Mouse (Mus musculus) ES-Bruce4 (cell line): ENCODE measurements at regions not wholly inside any gene's neighbourhood (a gene's known extent, or its start where the extent isn't known, plus 50 kb on each side); places are given as distances from the start of the nearest gene placed in this dataset.

Experiments
- H3K27ac ChIP-seq: 2 replicates; pipeline ENCODE4 v1.5.1; 2012; ENCODE audit warnings: low read length, inconsistent platforms; ENCODE audit not compliant: insufficient read depth
- H3K27me3 ChIP-seq: 2 replicates; pipeline ENCODE4 v1.6.1; 2012; ENCODE audit warnings: mild to moderate bottlenecking, low read length, inconsistent platforms; ENCODE audit not compliant: control insufficient read depth, poor library complexity, insufficient read depth, severe bottlenecking
- H3K36me3 ChIP-seq: 2 replicates; pipeline ENCODE4 v1.6.1; 2012; ENCODE audit warnings: inconsistent platforms, mild to moderate bottlenecking, low read length, moderate library complexity; ENCODE audit not compliant: control insufficient read depth, poor library complexity, insufficient read depth, severe bottlenecking
- H3K4me1 ChIP-seq: one replicate; pipeline ENCODE4 v1.8.1; 2011; ENCODE audit warnings: low read length; ENCODE audit not compliant: control insufficient read depth, insufficient read depth
- H3K4me3 ChIP-seq: 2 replicates; pipeline ENCODE4 v1.5.1; 2011; ENCODE audit warnings: low read depth, mild to moderate bottlenecking, low read length
- H3K9ac ChIP-seq: 2 replicates; pipeline ENCODE4 v1.6.1; 2012; ENCODE audit warnings: low read depth, mild to moderate bottlenecking, inconsistent platforms; ENCODE audit not compliant: poor library complexity, severe bottlenecking
- H3K9me3 ChIP-seq: replicated peaks from 2 replicates; pipeline ENCODE4 v1.6.1; 2012; ENCODE audit warnings: mild to moderate bottlenecking, low read length, inconsistent platforms; ENCODE audit not compliant: control insufficient read depth, poor library complexity, insufficient read depth, severe bottlenecking
- CTCF ChIP-seq: IDR thresholded peaks from one replicate; pipeline ENCODE4 v1.8.1; 2011; ENCODE audit warnings: low read depth, low read length
- EP300 ChIP-seq: IDR thresholded peaks from 2 replicates; pipeline ENCODE4 v1.6.1; 2011; ENCODE audit warnings: low read depth, low read length; ENCODE audit not compliant: insufficient read depth
- POLR2A ChIP-seq: IDR thresholded peaks from one replicate; pipeline ENCODE4 v1.8.1; 2011; ENCODE audit warnings: low read length; ENCODE audit not compliant: insufficient read depth

- Histone ChIP-seq H3K4me1 (no peaks in the 10 kb centered on the region), H3K36me3 (no peaks in the 10 kb centered on the region), H3K27me3 (no peaks in the 10 kb centered on the region), H3K27ac (no peak overlapping the region), H3K4me3 (no peak overlapping the region), H3K9ac (no peak overlapping the region), H3K9me3 (no peaks in the 10 kb centered on the region)
- TF ChIP-seq POLR2A (no peak), CTCF (no peak), EP300 (no peak)
Observed at GRCm38 (mm10) chr3:123784127-123784526, 93.5 kb upstream of the Ndst3 start.

- H3K4me3 ChIP-seq: no peak overlapping the region
- H3K9ac ChIP-seq: no peak overlapping the region
- no peaks in the 10 kb centered on the region for H3K9me3 ChIP-seq
- no peak overlapping the region for H3K27ac ChIP-seq
- no peak for TF ChIP-seq CTCF
- no peak for TF ChIP-seq EP300
- no peak for TF ChIP-seq POLR2A
- no peaks in the 10 kb centered on the region for H3K27me3 ChIP-seq
- no peaks in the 10 kb centered on the region for H3K4me1 ChIP-seq
- H3K36me3 ChIP-seq: no peaks in the 10 kb centered on the region
Observed at GRCm38 (mm10) chr3:123794011-123794410, 103.4 kb upstream of the Ndst3 start.

- H3K9me3 ChIP-seq: no peaks in the 10 kb centered on the region
- H3K4me1 ChIP-seq: no peaks in the 10 kb centered on the region
- TF ChIP-seq POLR2A: no peak
- no peak for TF ChIP-seq EP300
- TF ChIP-seq CTCF: no peak
- H3K27ac ChIP-seq: no peak overlapping the region
- H3K27me3 ChIP-seq: no peaks in the 10 kb centered on the region
- no peak overlapping the region for H3K9ac ChIP-seq
- H3K36me3 ChIP-seq: no peaks in the 10 kb centered on the region
- no peak overlapping the region for H3K4me3 ChIP-seq
Observed at GRCm38 (mm10) chr3:123805338-123805737, 114.7 kb upstream of the Ndst3 start.

- no peaks in the 10 kb centered on the region for H3K4me1 ChIP-seq
- H3K9me3 ChIP-seq: no peaks in the 10 kb centered on the region
- no peak overlapping the region for H3K27ac ChIP-seq
- no peak overlapping the region for H3K9ac ChIP-seq
- H3K4me3 ChIP-seq: no peak overlapping the region
- H3K27me3 ChIP-seq: no peaks in the 10 kb centered on the region
- no peaks in the 10 kb centered on the region for H3K36me3 ChIP-seq
- TF ChIP-seq EP300: no peak
Observed at GRCm38 (mm10) chr3:123806050-123806449, 115.4 kb upstream of the Ndst3 start.

DNA sequence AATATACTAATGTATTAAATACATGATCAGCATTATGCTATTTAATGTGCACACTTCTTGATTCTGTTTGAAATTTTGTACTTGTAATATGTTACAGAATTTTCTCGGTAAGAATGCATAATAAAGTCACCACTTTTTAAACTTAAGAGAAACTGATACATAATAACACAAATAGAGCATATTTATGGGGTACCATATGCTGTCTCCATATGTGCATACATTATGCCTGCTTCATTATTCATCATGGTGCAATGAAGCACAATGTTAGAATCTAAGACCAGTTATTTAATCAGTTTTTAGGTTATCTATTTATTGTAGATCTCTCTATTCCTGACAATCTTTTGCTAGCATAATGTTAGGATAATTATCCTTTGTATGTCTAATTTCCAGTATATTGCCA, 115.9 kb upstream of the Ndst3 start:
- no peak overlapping the region for H3K9ac ChIP-seq
- no peak for TF ChIP-seq EP300
- no peak for TF ChIP-seq POLR2A
- TF ChIP-seq CTCF: no peak
- H3K4me3 ChIP-seq: no peak overlapping the region
- no peaks in the 10 kb centered on the region for H3K4me1 ChIP-seq
- H3K27ac ChIP-seq: no peak overlapping the region
- H3K36me3 ChIP-seq: no peaks in the 10 kb centered on the region
- no peaks in the 10 kb centered on the region for H3K9me3 ChIP-seq
- H3K27me3 ChIP-seq: no peaks in the 10 kb centered on the region

DNA sequence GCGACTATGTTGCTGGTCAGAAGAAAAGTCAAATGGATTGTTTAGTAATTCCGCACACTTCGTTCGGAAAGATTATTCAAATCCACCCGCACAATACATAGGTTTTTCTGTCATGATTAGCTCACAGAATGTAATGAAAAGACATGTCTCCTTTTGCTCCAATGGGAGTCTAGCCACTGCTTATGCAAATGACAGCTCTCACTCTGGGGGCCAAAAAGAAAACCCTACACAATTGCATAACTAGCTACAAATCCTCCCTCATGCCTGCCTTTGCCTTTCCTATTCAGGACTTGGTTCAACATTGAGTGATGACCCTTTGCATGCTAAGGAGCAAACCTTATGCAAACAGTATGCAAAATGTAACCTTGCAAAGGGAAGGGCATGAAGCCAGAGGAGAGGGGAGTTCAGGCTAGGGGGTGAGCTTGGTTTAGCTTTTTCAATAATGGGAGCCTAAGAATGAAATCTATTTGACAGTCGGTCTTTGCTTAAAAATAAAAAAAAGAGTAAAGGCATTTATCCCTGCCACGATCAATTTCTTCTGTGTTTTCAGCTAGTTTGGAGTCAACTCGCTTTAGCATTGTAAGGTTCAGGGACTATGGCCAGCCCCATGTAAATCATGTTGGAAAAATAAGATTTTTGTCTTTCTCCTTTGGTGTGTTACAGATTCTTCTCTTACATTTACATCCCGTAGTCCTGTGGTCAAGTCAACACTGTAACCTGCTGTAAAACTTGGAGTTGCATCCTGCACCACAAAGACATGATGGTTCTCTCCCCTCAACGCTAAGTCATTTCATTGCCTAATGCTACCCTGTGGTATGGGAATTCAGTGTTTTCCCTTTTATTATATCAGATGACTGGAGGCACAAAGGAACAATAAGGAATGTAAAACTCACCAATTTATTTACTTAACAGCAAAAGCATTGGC, 119.6 kb upstream of the Ndst3 start:
- Histone ChIP-seq H3K9ac (no peak overlapping the region), H3K4me1 (no peaks in the 10 kb centered on the region), H3K36me3 (no peaks in the 10 kb centered on the region), H3K4me3 (no peak overlapping the region), H3K27me3 (no peaks in the 10 kb centered on the region), H3K27ac (no peak overlapping the region), H3K9me3 (no peaks in the 10 kb centered on the region)
- no peak for TF ChIP-seq CTCF
- TF ChIP-seq POLR2A: no peak
